Mouse (Mus musculus) fibroblast of lung, adult 2 months (primary cell): ENCODE data around the gene Ugt2b5.
"Not testable (repeated sequence)": the region's sequence is repeated elsewhere in the genome, so short reads cannot be mapped to it uniquely, and the experiment has no call there.

ENCODE experiments used
- DNase-seq: peaks from one replicate; pipeline ENCODE4 v3.0.0-alpha.2; 2011; ENCODE audit warnings: low read depth

Gene Ugt2b5

GRCm38 (mm10) chr5:87140196-87140595 lies at the start of gene Ugt2b5:
TSS of gene Ugt2b5 (minus strand) at chr5:87140318.
- not testable (repeated sequence) for DNase-seq

- not testable (repeated sequence) for DNase-seq
Measured at GRCm38 (mm10) chr5:87175780-87176179, 35.7 kb upstream of the Ugt2b5 start.

GRCm38 (mm10) chr5:87174671-87175070 lies 34.6 kb upstream of the Ugt2b5 start:
- DNase-seq = no peak

GRCm38 (mm10) chr5:87147741-87148454 lies 7.8 kb upstream of the Ugt2b5 start:
- DNase-seq = no peak

- DNase-seq = no peak
Measured at GRCm38 (mm10) chr5:87142865-87143456, 2.8 kb upstream of the Ugt2b5 start.

- DNase-seq = not testable (repeated sequence)
Measured at GRCm38 (mm10) chr5:87103697-87104096, 36.4 kb downstream of the Ugt2b5 start.

- DNase-seq = no peak
Measured at GRCm38 (mm10) chr5:87092346-87093027, 47.6 kb downstream of the Ugt2b5 start, which contains the start of gene Ugt2b36. TSS of gene Ugt2b36 (minus strand) at chr5:87092555.

GRCm38 (mm10) chr5:87091111-87091510 lies 49.0 kb downstream of the Ugt2b5 start:
- DNase-seq = no peak

GRCm38 (mm10) chr5:87089264-87089663 lies 50.9 kb downstream of the Ugt2b5 start:
- no peak for DNase-seq

GRCm38 (mm10) chr5:87086269-87086668 lies 53.8 kb downstream of the Ugt2b5 start:
- no peak for DNase-seq
